In the genomic region with DNA sequence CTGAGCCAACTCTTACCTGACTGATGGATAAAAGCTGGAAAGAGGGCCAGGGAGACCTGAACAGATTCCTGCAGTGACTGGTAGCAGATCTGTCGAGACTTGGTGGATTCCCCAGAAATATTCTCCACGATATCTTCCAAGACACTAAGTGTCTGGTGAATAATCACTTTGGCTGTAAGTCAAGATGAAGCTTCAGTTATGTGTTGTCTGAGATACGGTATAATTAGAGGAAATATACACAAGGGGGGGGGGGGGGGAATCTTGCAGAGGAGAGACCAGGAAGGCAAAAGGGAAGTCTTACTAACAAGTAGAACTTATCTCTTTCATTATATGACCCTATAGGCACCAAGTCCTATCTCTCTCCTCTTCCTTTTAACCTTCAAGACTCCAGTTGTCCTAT, we compare ENCODE assay signal across 27 mouse cellular contexts. TPM values are rescaled to one million over a fixed set of nuclear protein-coding genes. Genes with fewer than 3 reads are reported as not detected.
DNase-seq lines count a peak whose midpoint lies in the region; ATAC-seq and TF ChIP-seq lines count a peak whose summit lies in the region.
"Had no signal": no experiment of that assay in that cellular context is flagged by ENCODE, and none has a peak within 500 bp of the region (broad histone marks: within the 10 kb centered on the region; RNA-seq: fewer than 3 reads in every experiment).

No protein-coding gene starts in this region.

- 94% methylated on average over 3 of the region's 3 CpGs for WGBS in midbrain, embryonic 11.5 days
- 95% methylated on average over 3 of the region's 3 CpGs for WGBS in midbrain, postnatal 0 days

- H3K4me3 ChIP-seq in midbrain, embryonic 11.5 days (ENCODE audit: low read depth, low read length) = no peak overlapping the region
- no peak overlapping the region for H3K4me3 ChIP-seq in midbrain, postnatal 0 days (ENCODE audit: low read depth, low read length)
- no peak overlapping the region for H3K4me3 ChIP-seq in MEL (ENCODE audit: control insufficient read depth in 1 of 2, insufficient read depth in 1 of 2, low read depth in 2 of 2, low read length in 2 of 2)
- H3K4me3 ChIP-seq: embryonic facial prominence, embryonic 13.5 days; embryonic facial prominence, embryonic 15.5 days; erythroblast, embryonic 14.5 days; forebrain, embryonic 10.5 days; forebrain, embryonic 12.5 days had no signal

- ATAC-seq in midbrain, embryonic 11.5 days (ENCODE audit: low FRiP score) = no peak
- ATAC-seq in midbrain, postnatal 0 days (ENCODE audit: low FRiP score) = no peak
- ATAC-seq: activated CD4-positive, CD25-positive, alpha-beta regulatory T cell, adult 4 months; forebrain, embryonic 14.5 days; forebrain, embryonic 16.5 days; Patski had no signal

- TF ChIP-seq RAD21 in MEL (IDR thresholded peaks at IDR 0.05; ENCODE audit: low read depth, low read length) = no peak

- no peaks in the 10 kb centered on the region for H3K79me2 ChIP-seq in MEL (ENCODE audit: control insufficient read depth, insufficient read depth, low read length, poor library complexity)

- TF ChIP-seq CTCF in midbrain, postnatal 0 days (IDR thresholded peaks at IDR 0.05) = no peak
- TF ChIP-seq CTCF in MEL (IDR thresholded peaks at IDR 0.05 in 2 of 3, conservative IDR thresholded peaks at IDR 0.05 in 1 of 3; ENCODE audit: control insufficient read depth in 1 of 3, insufficient read depth in 1 of 3, low read depth in 2 of 3, low read length in 3 of 3, poor library complexity in 1 of 3, severe bottlenecking in 1 of 3) = no peak

- TF ChIP-seq POLR2A in MEL (IDR thresholded peaks at IDR 0.05; ENCODE audit: control insufficient read depth in 1 of 2, insufficient read depth in 1 of 2, low read depth in 1 of 2, low read length in 2 of 2, poor library complexity in 1 of 2) = no peak

- no peak overlapping the region for H3K4me2 ChIP-seq in midbrain, embryonic 11.5 days
- no peak overlapping the region for H3K4me2 ChIP-seq in midbrain, postnatal 0 days (ENCODE audit: low read depth, low read length, poor library complexity, severe bottlenecking)
- H3K4me2 ChIP-seq: embryonic facial prominence, embryonic 13.5 days; embryonic facial prominence, embryonic 15.5 days; forebrain, embryonic 12.5 days had no signal

- peak; percentile 2 for DNase-seq in midbrain, embryonic 11.5 days (ENCODE audit: low spot score, missing footprints)
- no peak for DNase-seq in midbrain, postnatal 0 days (ENCODE audit: low spot score)
- DNase-seq in MEL (ENCODE audit: low read depth, low spot score) = peak; percentile 78
- DNase-seq in brain, adult 2 months (ENCODE audit: low read depth, low spot score) = peak; percentile 33
- DNase-seq in ovary, postnatal 36 days (ENCODE audit: low spot score) = no peak
- DNase-seq: adrenal gland, adult 8-10 months; adrenal gland, postnatal 14 days; adrenal gland, postnatal 36 days; cerebellum, adult 11 months; cerebellum, adult 18-20 months; cerebellum, adult 8-10 months; cerebellum, adult 9-11 months; cerebellum, postnatal 14 days; cerebellum, postnatal 36 days; embryo, embryonic 11 days had no signal

- no peaks in the 10 kb centered on the region for H3K4me1 ChIP-seq in midbrain, embryonic 11.5 days (ENCODE audit: control insufficient read depth, insufficient read depth, low read length)
- no peaks in the 10 kb centered on the region for H3K4me1 ChIP-seq in midbrain, postnatal 0 days (ENCODE audit: insufficient read depth, low read length)
- peaks cover 13 to 21% of the 10 kb centered on the region in 2 experiments for H3K4me1 ChIP-seq in MEL (ENCODE audit: control insufficient read depth in 1 of 2, insufficient read depth in 2 of 2, low read length in 2 of 2)
- H3K4me1 ChIP-seq: embryonic facial prominence, embryonic 15.5 days; forebrain, embryonic 10.5 days; forebrain, embryonic 12.5 days had no signal

- no peak overlapping the region for H3K27ac ChIP-seq in midbrain, embryonic 11.5 days (ENCODE audit: low read depth, low read length)
- H3K27ac ChIP-seq in midbrain, postnatal 0 days (ENCODE audit: low read depth, low read length) = no peak overlapping the region
- peak overlapping the region; percentile 71 for H3K27ac ChIP-seq in MEL (ENCODE audit: control insufficient read depth, low read depth, low read length)
- H3K27ac ChIP-seq: embryonic facial prominence, embryonic 13.5 days; embryonic facial prominence, embryonic 15.5 days; forebrain, embryonic 10.5 days; forebrain, embryonic 12.5 days had no signal

- H3K9ac ChIP-seq in midbrain, embryonic 11.5 days (ENCODE audit: low read length) = no peak overlapping the region
- H3K9ac ChIP-seq in midbrain, postnatal 0 days (replicated peaks; ENCODE audit: low read length, poor library complexity, severe bottlenecking) = no peak overlapping the region
- no peak overlapping the region for H3K9ac ChIP-seq in MEL (ENCODE audit: control insufficient read depth, low read depth, low read length, poor library complexity, severe bottlenecking)
- H3K9ac ChIP-seq: embryonic facial prominence, embryonic 13.5 days; embryonic facial prominence, embryonic 15.5 days; forebrain, embryonic 12.5 days had no signal

- no peaks in the 10 kb centered on the region for H3K27me3 ChIP-seq in midbrain, embryonic 11.5 days (ENCODE audit: control insufficient read depth, insufficient read depth, low read length)
- H3K27me3 ChIP-seq in midbrain, postnatal 0 days (ENCODE audit: insufficient read depth, low read length) = no peaks in the 10 kb centered on the region
- no peaks in the 10 kb centered on the region for H3K27me3 ChIP-seq in MEL (ENCODE audit: control insufficient read depth in 1 of 2, insufficient read depth in 2 of 2, low read length in 2 of 2)
- H3K27me3 ChIP-seq: embryonic facial prominence, embryonic 13.5 days; embryonic facial prominence, embryonic 15.5 days; forebrain, embryonic 12.5 days; Patski had no signal

- peak; percentile 44 to 83; a peak in 3 of 4 replicates for TF ChIP-seq EP300 in MEL (IDR thresholded peaks at IDR 0.05; ENCODE audit: low read depth in 1 of 2, low read length in 2 of 2)

- H3K9me3 ChIP-seq in midbrain, embryonic 11.5 days (ENCODE audit: control insufficient read depth, low read length) = no peaks in the 10 kb centered on the region
- no peaks in the 10 kb centered on the region for H3K9me3 ChIP-seq in midbrain, postnatal 0 days (ENCODE audit: low read length)
- no peaks in the 10 kb centered on the region for H3K9me3 ChIP-seq in MEL (replicated peaks; ENCODE audit: insufficient read depth, low read length)
- H3K9me3 ChIP-seq: embryonic facial prominence, embryonic 13.5 days; embryonic facial prominence, embryonic 15.5 days; forebrain, embryonic 10.5 days; forebrain, embryonic 12.5 days had no signal

- H3K36me3 ChIP-seq in midbrain, embryonic 11.5 days (ENCODE audit: control insufficient read depth, insufficient read depth, low read length) = peaks cover 28% of the 10 kb centered on the region
- peaks cover 79% of the 10 kb centered on the region for H3K36me3 ChIP-seq in midbrain, postnatal 0 days (ENCODE audit: insufficient read depth, low read length)
- peaks cover 30 to 52% of the 10 kb centered on the region in 2 experiments for H3K36me3 ChIP-seq in MEL (ENCODE audit: control insufficient read depth in 1 of 2, insufficient read depth in 2 of 2, low read length in 2 of 2)

TF ChIP-seq in MEL, 35 proteins besides CTCF, POLR2A, EP300 and RAD21:
- TF ChIP-seq MYB (IDR thresholded peaks at IDR 0.05; ENCODE audit: low read depth, low read length) = peak; percentile 55; the same call in 1 of the 2 replicates
- TF ChIP-seq CHD1 (IDR thresholded peaks at IDR 0.05; ENCODE audit: low read depth, low read length) = no peak
- no peak for TF ChIP-seq ZMIZ1 (IDR thresholded peaks at IDR 0.05; ENCODE audit: low read depth, low read length)
- TF ChIP-seq GATA1 (IDR thresholded peaks at IDR 0.05; ENCODE audit: low read depth, low read length) = 0 out of 2 replicates have a peak, but pooled peaks have one; percentile 57
- TF ChIP-seq TCF12 (IDR thresholded peaks at IDR 0.05; ENCODE audit: low read depth, low read length) = peak; percentile 67; the same call in 1 of the 2 replicates
- peak; percentile 31 for TF ChIP-seq SIN3A (IDR thresholded peaks at IDR 0.05; ENCODE audit: low read length)
- peak; percentile 49 for TF ChIP-seq ETS1 (IDR thresholded peaks at IDR 0.05; ENCODE audit: low read depth, low read length)
- TF ChIP-seq USF1 (IDR thresholded peaks at IDR 0.05; ENCODE audit: low read depth, low read length) = no peak
- no peak for TF ChIP-seq CHD2 (IDR thresholded peaks at IDR 0.05; ENCODE audit: low read length)

RNA-seq across cellular contexts. Expression of gene Gsg1l, which starts 27.7 kb away (rescaled TPM):
- 1.7 and 2.1 TPM in 2 replicates for polyA plus RNA-seq in midbrain, embryonic 11.5 days (2014; fragmentation: Nextera tagmentation; extraction: Ambion mirVana)
- total RNA-seq in midbrain, postnatal 0 days (2014; rRNA removed) = 38.3 and 42.7 TPM in 2 replicates
- 17.8 and 19.3 TPM in 2 replicates for polyA plus RNA-seq in midbrain, postnatal 0 days (2015; fragmentation: Nextera tagmentation; extraction: Ambion mirVana)
- total RNA-seq in MEL (2012; rRNA removed) = not detected in 2 replicates
- not detected for polyA plus RNA-seq in MEL (2012; ENCODE audit: insufficient read depth in 1 of 2, insufficient read length in 2 of 2, low read depth in 1 of 2, low replicate concordance in 2 of 2, missing spikeins in 1 of 2)
- total RNA-seq: common myeloid progenitor, adult 5-6 weeks; ES-E14 had no signal
- polyA plus RNA-seq: activated CD4-positive, CD25-positive, alpha-beta regulatory T cell, adult 4 months; C2C12; erythroblast, embryonic 14.5 days; Patski had no signal

Comparison
In these comparisons a context has a peak if more than half of its experiments do, and no peak if none do; other contexts are left out.
1. DNase-seq: peak in midbrain, embryonic 11.5 days (single experiment), MEL (single experiment) and brain, adult 2 months (single experiment); none in midbrain, postnatal 0 days (single experiment) and ovary, postnatal 36 days (single experiment).